Mouse (Mus musculus): ENCODE measurements around the gene Akap2.

Gene Akap2

DNA sequence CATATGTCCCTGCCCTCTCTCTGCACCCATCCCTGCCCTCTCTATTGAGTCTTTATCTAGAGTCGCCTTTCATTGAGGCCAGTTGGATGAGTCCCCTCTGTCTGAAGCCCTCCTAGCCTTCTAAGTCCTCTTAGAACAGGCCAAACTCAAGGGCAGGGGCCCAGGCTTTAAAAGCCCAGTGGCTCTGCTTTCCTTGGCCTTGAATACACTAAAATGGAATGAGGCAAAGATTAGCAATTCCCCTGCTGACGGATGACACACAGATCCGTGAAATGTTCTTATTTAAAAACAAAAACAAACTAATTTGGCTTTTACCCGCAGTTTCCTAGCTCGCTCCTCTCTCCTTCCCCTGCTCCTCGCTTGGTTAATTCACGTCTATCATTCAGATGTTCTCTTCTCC, 45.0 kb downstream of the Akap2 start:
- DNase-seq: no peak

DNA sequence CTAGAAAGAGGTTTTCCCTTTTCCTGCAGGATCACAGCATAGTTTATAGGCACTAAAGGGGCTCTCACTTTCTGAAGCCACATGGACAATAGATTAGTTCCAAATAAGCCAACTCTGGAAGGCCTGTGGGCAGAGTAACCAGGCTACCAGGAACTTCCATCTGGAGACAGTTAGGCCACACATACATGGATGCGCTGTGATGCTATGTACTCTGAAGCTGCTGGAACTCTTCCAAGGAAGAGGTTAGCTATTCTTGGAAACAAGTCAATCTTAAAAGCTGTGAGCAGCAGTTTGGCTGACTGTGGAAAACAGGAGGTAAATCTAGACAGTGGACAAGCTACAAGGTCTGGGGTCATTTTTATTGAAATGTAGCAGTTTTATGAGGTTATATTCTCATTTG, 46.9 kb downstream of the Akap2 start:
- DNase-seq: no peak

DNA sequence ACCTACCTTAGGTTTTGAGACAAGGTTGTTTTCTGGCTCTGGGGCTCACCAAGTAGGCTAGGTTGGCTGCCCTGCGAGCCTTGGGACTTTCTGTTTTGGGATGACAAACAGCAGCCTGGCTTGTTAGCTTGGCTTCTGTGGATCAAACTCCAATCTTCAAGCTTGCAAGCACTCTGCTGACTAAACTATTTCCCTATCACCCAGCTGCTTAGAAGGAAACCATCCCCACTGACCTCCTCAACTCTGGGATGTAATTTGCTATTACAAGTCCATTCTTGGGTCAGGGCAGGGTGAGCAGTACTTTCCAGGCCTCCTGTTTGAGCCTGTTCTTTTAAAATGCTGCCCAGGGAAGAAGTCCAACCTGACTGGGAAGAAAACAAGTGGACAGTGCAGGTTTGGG, 47.5 kb downstream of the Akap2 start:
- DNase-seq: no peak

DNA sequence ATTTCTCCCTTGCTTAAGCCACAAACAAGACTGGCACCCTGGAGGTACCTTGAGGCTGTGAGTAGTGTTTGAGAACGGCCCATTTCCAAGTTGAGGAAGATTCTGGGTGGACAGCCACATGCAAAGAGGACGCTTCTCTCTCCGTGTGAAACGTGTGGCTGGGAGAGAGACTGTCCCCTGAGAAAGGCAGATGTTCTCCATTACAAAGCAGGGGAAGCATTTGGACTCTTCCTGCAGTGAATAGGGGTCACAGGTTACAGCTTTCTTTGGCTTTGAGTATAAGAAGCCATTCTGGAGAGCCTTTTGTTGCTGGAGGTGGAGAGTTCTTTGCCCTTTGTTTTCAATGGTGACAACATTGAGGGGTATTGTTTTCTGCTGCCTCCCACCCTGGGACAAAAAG, 48.3 kb downstream of the Akap2 start:
- no peak for DNase-seq

DNA sequence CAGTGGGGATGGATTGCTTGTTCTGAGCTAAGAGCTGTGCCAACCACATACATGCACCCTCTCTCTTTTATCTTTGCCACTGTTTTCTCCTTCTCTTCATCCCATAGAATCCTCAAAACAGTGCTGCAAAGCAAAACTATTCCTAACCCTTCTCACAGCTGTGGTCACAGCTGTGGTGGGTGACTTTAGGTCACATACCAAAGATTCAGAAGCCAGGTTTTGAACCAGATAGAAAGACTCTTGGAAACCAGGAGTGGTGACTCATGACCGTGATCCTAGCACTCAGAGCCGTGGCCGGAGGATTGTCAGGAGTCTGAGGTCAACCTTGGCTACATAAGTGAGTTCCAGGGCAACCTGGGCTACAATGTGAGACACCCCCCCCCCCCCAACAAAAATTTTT, 51.5 kb downstream of the Akap2 start:
- DNase-seq: no peak

DNA sequence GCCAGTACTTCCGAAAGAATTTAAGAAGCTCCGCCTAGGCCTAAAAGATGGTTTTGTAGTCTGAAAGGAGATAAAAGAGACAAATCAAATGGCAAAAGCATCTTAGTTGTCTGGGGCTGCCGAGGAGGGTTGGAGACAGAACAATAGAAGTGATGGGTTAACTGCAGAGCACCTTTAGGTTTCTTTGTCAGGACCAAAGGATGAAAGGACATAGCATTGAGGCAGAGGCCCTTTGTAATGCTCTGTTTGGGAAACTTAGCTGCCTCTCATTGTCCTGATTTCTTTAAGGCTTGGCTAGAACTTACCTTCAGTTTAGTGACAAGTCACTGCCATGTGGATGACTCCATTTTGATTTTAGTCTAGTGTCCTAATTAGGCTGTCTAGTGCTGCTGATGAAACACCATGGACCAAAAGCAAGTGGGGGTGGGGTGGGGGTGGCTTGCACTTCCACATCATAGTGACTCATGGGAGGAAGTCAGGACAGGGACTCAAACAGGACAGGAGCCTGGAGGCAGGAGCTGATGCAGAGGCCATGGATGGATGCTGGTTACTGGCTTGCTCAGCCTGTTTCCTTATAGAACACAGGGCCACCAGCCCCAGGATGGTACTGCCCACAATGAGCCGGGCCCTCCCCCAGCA, 52.8 kb downstream of the Akap2 start:
- no peak for DNase-seq

DNA sequence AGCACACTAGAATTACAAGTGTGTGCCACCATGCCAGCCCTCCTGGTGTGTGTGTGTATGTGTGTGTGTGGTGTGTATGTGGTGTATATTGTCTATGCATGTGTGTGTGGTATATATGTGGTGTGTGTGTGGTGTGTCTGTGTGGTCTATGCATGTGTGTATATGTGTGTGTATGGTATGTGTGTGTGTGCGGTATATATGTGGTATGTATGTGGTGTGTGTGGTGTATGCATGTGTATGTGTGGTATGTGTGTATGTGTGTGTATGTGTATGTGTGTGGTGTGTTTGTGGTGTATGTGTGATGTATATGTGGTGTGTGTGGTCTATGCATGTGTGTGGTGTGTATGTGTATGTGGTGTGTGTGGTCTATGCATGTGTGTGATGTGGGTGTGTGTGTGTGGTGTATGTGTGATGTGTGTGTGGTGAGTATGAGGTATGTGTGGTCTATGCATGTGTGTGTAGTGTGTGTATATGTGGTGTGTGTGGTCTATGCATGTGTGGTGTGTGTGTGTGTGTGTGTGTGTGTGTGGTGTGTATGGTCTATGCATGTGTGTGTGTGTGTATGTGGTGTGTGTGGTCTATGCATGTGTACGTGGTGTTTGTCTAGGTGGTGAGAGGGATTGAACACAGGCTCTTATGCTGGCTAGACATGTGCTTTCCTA, 54.2 kb downstream of the Akap2 start:
- no peak for DNase-seq

DNA sequence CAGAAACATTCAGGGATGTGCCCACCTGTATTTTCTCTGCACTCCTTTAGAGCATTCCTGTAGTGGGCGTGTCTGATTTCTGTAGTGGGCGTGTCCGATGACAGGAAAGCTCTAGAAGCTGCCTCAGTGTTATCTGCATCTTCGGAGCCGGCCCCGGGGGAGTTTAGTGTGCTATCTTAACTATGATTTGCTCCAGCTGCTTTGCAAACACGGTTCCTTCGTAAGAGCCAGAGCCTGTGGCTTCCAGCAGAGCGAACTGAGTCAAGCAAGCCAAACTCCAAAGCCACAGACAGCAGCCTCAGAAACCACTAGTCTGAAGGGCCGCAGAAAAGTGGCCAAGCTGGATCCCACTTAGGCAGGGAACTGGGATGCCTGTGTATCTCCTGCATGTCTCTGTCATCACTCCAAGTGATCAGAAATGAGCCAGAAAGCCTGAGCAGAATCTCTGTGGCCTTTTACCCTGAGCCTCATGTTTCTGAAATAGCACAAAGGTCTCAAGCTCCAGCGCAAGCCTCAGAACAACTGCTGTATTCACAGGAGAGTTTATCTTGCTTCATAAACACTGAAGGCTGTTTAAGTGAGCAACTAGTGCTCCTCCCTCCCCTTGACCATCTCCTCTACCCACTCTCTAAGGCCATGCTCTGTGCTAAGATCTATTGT, 55.5 kb downstream of the Akap2 start:
- DNase-seq: no peak

DNA sequence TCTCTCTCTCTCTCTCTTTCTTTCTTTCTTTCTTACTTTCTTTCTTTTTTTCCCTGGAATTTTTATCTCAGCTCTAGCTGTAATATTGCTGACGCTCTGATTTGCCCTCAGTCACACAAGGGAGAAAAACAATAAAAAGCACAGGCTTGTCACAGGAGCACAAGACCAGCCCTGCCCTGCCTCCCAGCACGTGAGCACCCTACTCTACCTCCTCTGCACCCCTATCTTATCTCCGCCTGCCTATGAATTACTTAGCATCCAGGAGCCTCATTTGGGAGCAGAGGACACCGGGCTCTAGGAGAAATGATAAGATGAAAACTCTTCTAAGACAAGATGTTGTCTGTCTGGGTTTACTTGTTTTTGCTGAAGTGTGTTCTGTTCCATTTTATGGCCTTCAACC, 57.1 kb downstream of the Akap2 start:
- no peak for DNase-seq

DNA sequence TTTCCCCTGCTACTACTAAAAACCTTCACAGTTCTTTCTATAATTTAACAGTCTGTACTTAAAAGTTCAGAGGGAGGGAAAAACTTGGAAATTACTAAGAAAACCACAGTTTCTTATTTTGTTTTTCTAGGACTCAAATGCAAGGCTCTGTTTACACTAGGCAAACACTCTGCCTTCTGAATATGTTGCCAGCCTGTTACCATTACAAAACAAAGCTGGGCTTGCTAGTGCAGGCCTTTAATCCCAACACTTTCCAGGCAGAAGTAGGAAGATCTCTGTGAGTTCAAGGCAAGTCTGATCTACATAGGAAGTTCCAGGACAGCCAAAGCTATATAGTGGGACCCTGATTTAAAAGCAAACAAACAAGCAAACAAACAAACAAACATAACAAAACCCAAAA, 58.1 kb downstream of the Akap2 start:
- DNase-seq: no peak

DNA sequence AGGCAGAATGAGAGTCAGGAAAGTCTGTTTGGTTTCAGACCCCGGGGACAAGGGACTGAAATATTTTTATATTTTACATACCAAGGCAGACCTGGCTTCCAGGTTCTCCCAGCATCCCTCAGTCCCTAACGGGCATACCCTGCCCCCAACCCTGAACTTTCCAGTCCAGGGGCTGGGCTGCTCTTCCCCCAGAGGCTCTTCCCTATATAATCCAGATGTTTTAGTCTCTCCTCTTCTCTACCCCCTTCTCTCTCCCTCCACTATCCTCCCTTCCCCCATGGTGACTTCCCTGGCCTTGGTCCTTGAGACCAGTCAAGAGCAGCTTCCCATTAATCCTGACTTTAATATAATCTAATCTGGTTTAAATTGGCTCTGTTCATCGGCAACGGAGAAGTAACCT, 62.9 kb downstream of the Akap2 start:
- no peak for DNase-seq

DNA sequence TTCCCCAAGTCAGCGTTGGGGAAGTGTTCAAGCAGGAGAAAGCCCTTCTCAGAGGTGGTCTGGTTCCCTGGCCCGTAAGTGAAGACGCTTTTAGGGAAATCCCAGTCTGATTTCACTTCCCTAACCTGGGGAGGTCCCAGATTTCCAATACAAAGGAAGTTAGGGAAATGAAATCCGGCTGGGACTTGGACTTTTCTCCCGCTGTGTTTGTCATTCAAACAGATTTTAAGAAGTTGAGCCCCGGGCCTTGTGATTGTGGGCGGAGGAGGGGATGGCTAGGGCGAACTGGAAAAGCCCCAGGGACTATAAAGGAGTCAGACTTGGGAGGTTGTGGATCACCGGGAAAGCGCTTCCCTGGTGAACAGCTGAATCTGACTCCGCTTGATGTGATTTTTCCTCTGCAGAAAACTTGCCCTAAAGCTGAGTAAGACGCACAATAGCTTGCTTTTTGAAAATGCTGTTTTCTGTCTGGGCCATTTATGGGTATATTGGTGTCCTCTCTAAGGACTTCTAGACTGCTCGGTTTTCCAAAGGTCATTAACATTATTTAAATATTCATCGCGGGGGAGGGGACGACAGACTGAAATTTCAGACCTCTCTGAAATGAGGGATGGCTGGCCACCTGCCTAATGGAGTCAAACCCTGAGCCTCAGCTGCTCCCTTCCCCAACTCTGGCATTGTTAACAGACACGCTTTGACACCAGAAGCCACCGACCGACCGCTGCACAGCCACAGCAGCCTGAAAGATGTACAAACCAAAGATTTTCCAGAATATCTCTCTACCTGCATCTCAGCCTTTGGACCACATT, 63.6 kb downstream of the Akap2 start:
- no peak for DNase-seq

DNA sequence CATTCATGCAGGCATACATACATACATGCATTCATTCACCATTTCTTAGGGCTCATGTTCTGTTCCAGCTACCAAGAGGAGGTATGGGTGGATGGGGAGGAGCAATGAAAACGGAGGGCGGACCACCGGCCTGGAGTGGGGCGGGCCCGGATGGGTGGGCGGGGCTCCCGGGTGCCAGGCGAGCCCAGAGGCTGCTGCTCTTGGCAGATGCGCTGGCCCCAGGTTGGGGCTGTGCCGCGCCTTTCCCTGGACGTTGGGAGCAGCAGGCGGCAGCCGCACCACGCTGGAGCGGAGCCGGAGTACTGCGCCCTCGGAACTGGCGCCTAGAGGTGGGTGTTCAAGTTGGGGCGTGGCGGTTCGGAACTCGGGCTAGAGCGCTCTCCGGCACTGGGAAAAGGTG, 64.5 kb downstream of the Akap2 start:
- DNase-seq: peak; percentile 24

DNA sequence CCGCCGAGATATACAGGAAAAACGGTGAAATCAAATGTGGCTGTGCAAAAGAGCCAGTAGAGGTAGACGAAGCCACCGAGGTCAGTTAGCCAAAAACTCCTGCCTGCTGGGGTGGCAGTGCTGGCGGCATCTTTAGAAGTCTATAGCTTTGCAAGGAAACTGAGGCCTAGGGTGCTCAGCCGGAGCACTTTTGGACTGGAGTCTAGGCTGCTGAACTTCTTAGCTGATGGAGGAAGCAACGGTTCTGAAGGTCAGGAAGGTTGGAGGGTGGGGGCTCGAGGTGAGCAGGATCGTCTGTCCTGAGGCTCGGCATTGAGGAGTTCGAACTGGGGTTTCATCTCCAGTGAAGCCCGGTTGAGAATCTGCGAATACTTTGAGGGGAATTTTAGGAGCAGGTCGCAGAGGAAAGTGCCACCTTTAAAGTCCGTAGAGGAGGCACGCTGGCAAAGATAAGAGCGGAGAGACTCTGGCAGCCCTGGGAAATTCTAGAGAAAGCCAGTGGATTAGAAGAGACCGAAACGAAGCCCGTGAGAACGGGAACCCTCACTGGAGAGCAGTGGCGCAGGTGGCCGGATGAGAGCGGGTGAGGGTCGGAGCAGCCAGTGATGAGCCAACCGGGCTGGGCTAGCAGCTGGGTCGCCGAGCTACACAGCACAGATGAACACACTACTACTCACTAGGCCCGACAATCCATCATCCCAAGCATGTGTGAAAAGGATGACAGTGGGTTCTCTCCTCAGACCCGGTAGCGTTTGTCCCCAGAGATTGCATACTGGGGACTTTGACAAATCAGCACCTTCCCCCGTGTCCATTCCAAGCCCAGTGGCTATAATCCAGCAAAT, 65.3 kb downstream of the Akap2 start:
- DNase-seq: peak; percentile 9

DNA sequence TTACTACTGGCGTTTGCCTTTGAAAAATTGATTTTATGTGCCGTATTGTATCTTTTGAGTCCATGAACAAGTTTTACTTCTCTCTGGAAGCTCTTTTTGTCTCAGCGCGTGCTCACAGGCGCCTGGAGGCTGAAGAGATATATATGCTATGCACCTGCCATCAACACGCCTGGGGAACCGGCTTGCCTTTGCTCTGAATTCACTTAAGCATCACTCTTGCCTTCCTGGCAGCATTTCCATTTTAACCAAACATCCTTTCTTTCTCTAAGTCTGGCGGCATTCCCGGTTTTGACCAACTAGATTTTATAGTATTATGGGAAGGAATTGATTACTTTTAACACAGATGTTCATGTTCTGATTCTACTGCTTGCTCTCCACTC, 65.9 kb downstream of the Akap2 start:
- DNase-seq: no peak

DNA sequence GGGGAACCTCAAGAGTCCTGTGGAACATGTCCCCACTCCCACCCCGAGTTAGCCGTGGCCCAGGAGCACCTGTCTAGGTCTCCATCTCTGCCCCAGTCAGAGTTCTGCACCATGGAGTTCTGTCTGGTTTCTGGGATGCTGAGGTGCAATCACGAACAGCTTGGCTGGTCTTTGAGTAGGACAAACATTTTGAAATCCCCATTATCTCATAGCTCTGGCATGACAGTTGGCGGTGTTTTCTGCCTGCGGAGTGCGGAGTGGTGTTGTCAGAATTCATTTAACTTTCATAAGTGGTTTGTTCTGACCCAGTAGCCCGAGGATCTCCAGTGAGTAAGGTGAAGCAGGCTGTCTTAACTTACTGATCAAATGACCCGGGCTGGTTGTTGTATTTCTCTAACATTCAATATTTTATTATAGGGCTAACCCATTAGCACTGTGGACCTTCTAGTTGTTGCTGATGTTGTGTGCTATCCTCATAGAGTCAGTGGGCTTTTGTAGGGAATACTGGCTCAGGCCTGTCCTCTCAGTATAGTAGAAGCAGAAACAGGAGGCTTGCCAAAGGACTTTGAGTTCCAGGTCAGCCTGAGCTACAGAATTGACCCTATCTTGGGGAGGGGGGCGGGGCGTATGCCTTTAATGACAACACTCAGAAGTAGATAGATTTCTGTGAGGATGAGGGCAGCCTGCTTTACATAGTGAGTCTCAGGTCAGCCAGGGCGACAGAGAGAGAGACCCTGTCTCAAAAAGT, 66.6 kb downstream of the Akap2 start:
- no peak for DNase-seq

DNA sequence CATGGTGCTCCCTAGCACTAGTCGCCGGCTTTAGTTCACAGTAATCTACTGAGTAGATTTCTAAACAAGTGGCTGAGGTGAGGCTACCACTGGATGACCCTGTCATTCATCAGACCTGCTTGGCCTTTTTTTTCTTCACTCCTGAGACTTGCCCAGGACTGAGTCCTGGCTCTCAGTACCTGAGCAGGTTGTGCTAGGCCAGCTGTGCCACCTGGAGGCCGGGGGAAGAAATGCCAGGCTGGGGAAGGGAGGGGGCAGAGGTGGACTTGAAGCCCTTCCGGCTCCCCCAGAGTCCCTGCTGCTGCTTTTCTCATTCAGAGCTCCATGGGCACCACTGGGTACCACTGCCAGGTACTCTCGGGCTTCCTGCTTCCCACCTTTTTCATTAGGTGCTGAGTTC, 71.3 kb downstream of the Akap2 start:
- DNase-seq: no peak

DNA sequence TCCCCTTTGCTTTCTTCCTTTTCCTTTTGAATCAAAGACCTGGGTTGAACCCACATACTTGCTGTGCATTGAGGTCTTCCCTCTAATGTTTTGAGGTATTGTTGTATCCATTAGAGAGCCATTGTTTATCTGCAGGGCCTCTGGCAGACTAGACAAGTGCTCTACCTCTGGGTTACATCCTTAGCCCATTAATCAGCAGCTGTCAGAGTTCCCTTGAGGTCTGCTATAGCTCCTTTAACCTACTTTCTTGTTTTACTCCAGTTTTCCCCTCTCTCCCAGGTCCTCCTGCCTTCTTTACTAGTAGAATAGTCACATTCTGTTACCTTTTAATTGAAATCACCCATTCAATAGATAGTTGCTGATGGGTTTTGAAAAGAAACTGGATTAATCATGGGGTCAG, 71.7 kb downstream of the Akap2 start:
- no peak for DNase-seq

DNA sequence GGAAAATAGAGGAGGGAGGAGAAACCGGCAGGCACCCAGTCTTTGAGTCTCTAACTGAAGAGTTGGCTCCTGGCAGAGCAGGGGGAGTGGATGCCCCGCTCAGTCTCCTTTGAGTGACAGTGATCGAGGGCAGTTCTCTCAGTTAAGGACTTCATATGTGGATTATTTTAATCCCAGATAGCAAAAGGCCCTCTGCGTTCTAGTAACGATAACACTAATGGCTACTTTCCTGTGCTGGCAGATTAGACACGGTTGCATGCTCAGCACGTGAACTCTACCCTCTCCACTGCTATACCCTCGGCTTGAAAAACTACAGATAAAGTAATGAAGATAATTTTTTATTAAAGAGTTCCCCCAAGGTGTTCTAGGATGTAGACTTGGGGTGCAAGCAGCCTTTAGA, 76.5 kb downstream of the Akap2 start:
- no peak for DNase-seq

DNA sequence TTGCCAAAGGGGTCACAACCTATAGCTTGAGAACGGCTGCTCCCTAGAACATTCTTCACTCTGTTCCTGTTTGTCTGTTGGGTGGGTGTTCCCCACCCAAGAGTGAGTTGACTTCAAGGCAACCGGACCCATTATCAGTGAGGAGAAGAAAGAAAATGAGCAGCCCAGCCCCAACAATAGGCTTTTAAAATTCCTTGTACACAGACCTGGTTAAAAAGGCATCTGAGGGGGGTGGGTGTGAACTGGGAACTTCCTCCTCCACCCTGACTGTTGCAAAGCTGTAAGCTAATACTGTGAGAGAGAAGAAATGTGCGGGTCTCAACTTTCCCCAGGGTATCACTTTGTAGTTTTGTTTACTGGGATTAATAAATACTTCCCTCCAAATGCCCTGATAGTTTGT, 77.1 kb downstream of the Akap2 start:
- no peak for DNase-seq

DNA sequence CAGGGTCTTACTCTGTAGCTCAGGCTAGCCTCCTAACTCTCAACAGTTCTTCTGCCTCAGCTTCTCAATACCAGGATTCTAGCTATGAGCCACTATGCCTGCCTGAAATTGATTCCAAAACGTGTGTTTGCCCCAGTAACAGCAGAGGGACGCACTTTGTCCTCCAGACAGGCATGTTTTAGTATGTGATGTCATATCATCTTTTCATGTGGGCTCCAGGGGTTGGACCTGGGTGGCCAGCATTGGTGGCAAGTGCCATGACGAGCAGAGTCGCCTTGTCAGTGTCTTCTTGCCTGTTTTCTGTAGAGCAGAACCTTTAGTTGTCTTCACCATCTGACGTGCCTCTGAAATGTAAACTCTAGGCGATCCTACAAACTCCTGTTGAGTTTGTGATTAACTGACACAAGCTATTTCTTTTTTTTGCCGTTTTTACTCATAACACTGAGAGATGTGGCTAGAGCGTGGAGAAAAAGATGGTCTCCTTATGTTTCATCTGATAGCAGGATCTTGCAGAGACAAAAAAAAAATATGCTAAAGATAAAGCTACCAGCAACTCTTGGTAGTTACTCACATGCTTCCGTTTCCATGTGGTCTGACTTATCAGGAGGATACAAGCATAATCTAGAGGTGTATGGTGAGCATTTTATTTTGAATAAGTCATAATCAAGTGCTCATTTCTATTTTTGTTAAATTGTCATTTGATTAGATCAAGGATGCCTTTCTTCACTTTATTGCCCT, 80.3 kb downstream of the Akap2 start:
- no peak for DNase-seq

Measured in right cerebral cortex, postnatal 14 days (tissue).